Mouse (Mus musculus): ENCODE results near the gene Abcb4. TPM values are rescaled to one million over a fixed set of nuclear protein-coding genes. Genes with fewer than 3 reads are reported as not detected.

The Abcb4 gene
- polyA plus RNA-seq, 1 experiment from 2014 or later, result 32.6 TPM

- H3K9me3 ChIP-seq (ENCODE audit: control insufficient read depth, low read length), result no peaks in the 10 kb centered on the region
- H3K4me3 ChIP-seq (ENCODE audit: low read depth, low read length), result no peak overlapping the region
- H3K36me3 ChIP-seq (ENCODE audit: control insufficient read depth, insufficient read depth, low read length), result peaks cover 15% of the 10 kb centered on the region
- H3K9ac ChIP-seq (ENCODE audit: low read depth, low read length), result no peak overlapping the region
- DNase-seq (ENCODE audit: low spot score) (no peak), ATAC-seq (replicated peaks; ENCODE audit: low FRiP score) (no peak)
- no peaks in the 10 kb centered on the region for H3K4me1 ChIP-seq (replicated peaks; ENCODE audit: control insufficient read depth, insufficient read depth, low read length)
- no peak overlapping the region for H3K4me2 ChIP-seq
- H3K27ac ChIP-seq (ENCODE audit: low read depth, low read length), result no peak overlapping the region
- no peaks in the 10 kb centered on the region for H3K27me3 ChIP-seq (replicated peaks; ENCODE audit: control insufficient read depth, insufficient read depth, low read length)
These were observed 81.2 kb downstream of the Abcb4 start for GRCm38 (mm10) chr5:8974721-8975120.

GRCm38 (mm10) chr5:8985470-8985869, 92.0 kb downstream of the Abcb4 start:
- Histone ChIP-seq H3K9ac (ENCODE audit: low read depth, low read length) (no peak overlapping the region), H3K4me3 (ENCODE audit: low read depth, low read length) (no peak overlapping the region), H3K9me3 (ENCODE audit: control insufficient read depth, low read length) (no peaks in the 10 kb centered on the region), H3K36me3 (ENCODE audit: control insufficient read depth, insufficient read depth, low read length) (peaks cover 16% of the 10 kb centered on the region; the same call in 1 of the 2 replicates), H3K27me3 (replicated peaks; ENCODE audit: control insufficient read depth, insufficient read depth, low read length) (no peaks in the 10 kb centered on the region), H3K27ac (ENCODE audit: low read depth, low read length) (no peak overlapping the region), H3K4me2 (no peak overlapping the region), H3K4me1 (replicated peaks; ENCODE audit: control insufficient read depth, insufficient read depth, low read length) (no peaks in the 10 kb centered on the region)
- 85% methylated on average over 3 of the region's 3 CpGs for WGBS
- DNase-seq (ENCODE audit: low spot score), result no peak
- ATAC-seq (replicated peaks; ENCODE audit: low FRiP score), result no peak

- 87% methylated on average over 5 of the region's 5 CpGs for WGBS
- H3K36me3 ChIP-seq (ENCODE audit: control insufficient read depth, insufficient read depth, low read length), result peaks cover 18% of the 10 kb centered on the region; the same call in 1 of the 2 replicates
These were observed 94.4 kb downstream of the Abcb4 start for GRCm38 (mm10) chr5:8987925-8988324.

GRCm38 (mm10) chr5:8990526-8990925, 97.0 kb downstream of the Abcb4 start:
- H3K27me3 ChIP-seq (replicated peaks; ENCODE audit: control insufficient read depth, insufficient read depth, low read length), result no peaks in the 10 kb centered on the region
- ATAC-seq (replicated peaks; ENCODE audit: low FRiP score) (no peak), DNase-seq (ENCODE audit: low spot score) (no peak)
- H3K4me2 ChIP-seq, result no peak overlapping the region
- no peak overlapping the region for H3K27ac ChIP-seq (ENCODE audit: low read depth, low read length)
- no peak overlapping the region for H3K9ac ChIP-seq (ENCODE audit: low read depth, low read length)
- peaks cover 16% of the 10 kb centered on the region; the same call in 1 of the 2 replicates for H3K36me3 ChIP-seq (ENCODE audit: control insufficient read depth, insufficient read depth, low read length)
- peaks cover under 1% of the 10 kb centered on the region; the same call in 1 of the 2 replicates for H3K4me1 ChIP-seq (replicated peaks; ENCODE audit: control insufficient read depth, insufficient read depth, low read length)
- WGBS, result 88% methylated on average over 13 of the region's 13 CpGs
- H3K9me3 ChIP-seq (ENCODE audit: control insufficient read depth, low read length), result no peaks in the 10 kb centered on the region
- H3K4me3 ChIP-seq (ENCODE audit: low read depth, low read length), result no peak overlapping the region

More at GRCm38 (mm10) chr5:8987925-8988324, 94.4 kb downstream of the Abcb4 start:
- H3K4me3 ChIP-seq (ENCODE audit: low read depth, low read length), result no peak overlapping the region
- no peak overlapping the region for H3K4me2 ChIP-seq
- no peaks in the 10 kb centered on the region for H3K4me1 ChIP-seq (replicated peaks; ENCODE audit: control insufficient read depth, insufficient read depth, low read length)
- no peak overlapping the region for H3K9ac ChIP-seq (ENCODE audit: low read depth, low read length)
- H3K27me3 ChIP-seq (replicated peaks; ENCODE audit: control insufficient read depth, insufficient read depth, low read length), result no peaks in the 10 kb centered on the region
- DNase-seq (ENCODE audit: low spot score) (no peak), ATAC-seq (replicated peaks; ENCODE audit: low FRiP score) (no peak)
- no peak overlapping the region for H3K27ac ChIP-seq (ENCODE audit: low read depth, low read length)
- no peaks in the 10 kb centered on the region for H3K9me3 ChIP-seq (ENCODE audit: control insufficient read depth, low read length)

- Histone ChIP-seq H3K9me3 (ENCODE audit: control insufficient read depth, low read length) (no peaks in the 10 kb centered on the region), H3K9ac (ENCODE audit: low read depth, low read length) (no peak overlapping the region), H3K4me3 (ENCODE audit: low read depth, low read length) (no peak overlapping the region), H3K27ac (ENCODE audit: low read depth, low read length) (no peak overlapping the region), H3K4me1 (replicated peaks; ENCODE audit: control insufficient read depth, insufficient read depth, low read length) (peaks cover 6% of the 10 kb centered on the region), H3K27me3 (replicated peaks; ENCODE audit: control insufficient read depth, insufficient read depth, low read length) (no peaks in the 10 kb centered on the region), H3K4me2 (no peak overlapping the region), H3K36me3 (ENCODE audit: control insufficient read depth, insufficient read depth, low read length) (peaks cover 16% of the 10 kb centered on the region; the same call in 1 of the 2 replicates)
- 88% methylated on average over 16 of the region's 16 CpGs for WGBS
- ATAC-seq (replicated peaks; ENCODE audit: low FRiP score) (no peak), DNase-seq (ENCODE audit: low spot score) (no peak)
These were observed 98.1 kb downstream of the Abcb4 start for GRCm38 (mm10) chr5:8991626-8992025.

GRCm38 (mm10) chr5:8995966-8996685, 102.6 kb downstream of the Abcb4 start:
- peaks cover 6% of the 10 kb centered on the region for H3K4me1 ChIP-seq (replicated peaks; ENCODE audit: control insufficient read depth, insufficient read depth, low read length)
- ATAC-seq (replicated peaks; ENCODE audit: low FRiP score) (no peak), DNase-seq (ENCODE audit: low spot score) (no peak)
- peak overlapping the region; percentile 72 for H3K9ac ChIP-seq (ENCODE audit: low read depth, low read length)
- peak overlapping the region; percentile 79 for H3K4me3 ChIP-seq (ENCODE audit: low read depth, low read length)
- no peaks in the 10 kb centered on the region for H3K9me3 ChIP-seq (ENCODE audit: control insufficient read depth, low read length)
- H3K36me3 ChIP-seq (ENCODE audit: control insufficient read depth, insufficient read depth, low read length), result peaks cover 7% of the 10 kb centered on the region; the same call in 1 of the 2 replicates
- peak overlapping the region; percentile 81 for H3K27ac ChIP-seq (ENCODE audit: low read depth, low read length)
- no peaks in the 10 kb centered on the region for H3K27me3 ChIP-seq (replicated peaks; ENCODE audit: control insufficient read depth, insufficient read depth, low read length)
- WGBS, result 12% methylated on average over 13 of the region's 13 CpGs
- peak overlapping the region; percentile 89 for H3K4me2 ChIP-seq

GRCm38 (mm10) chr5:8996686-8997512, 103.4 kb downstream of the Abcb4 start, which contains the start of gene Crot:
TSS of gene Crot (minus strand) at chr5:8997324.
- H3K4me2 ChIP-seq, result peak within 1 kb of the TSS; percentile 89
- peak; percentile 97 for ATAC-seq (replicated peaks; ENCODE audit: low FRiP score)
- peak within 1 kb of the TSS; percentile 81 for H3K27ac ChIP-seq (ENCODE audit: low read depth, low read length)
- DNase-seq (ENCODE audit: low spot score), result peak; percentile 94
- peak within 1 kb of the TSS; percentile 72 for H3K9ac ChIP-seq (ENCODE audit: low read depth, low read length)
- H3K27me3 ChIP-seq (replicated peaks; ENCODE audit: control insufficient read depth, insufficient read depth, low read length), result no peaks in the 10 kb centered on the region
- WGBS, result under 1% methylated on average over 50 of the region's 57 CpGs
- peaks cover 6% of the 10 kb centered on the region for H3K4me1 ChIP-seq (replicated peaks; ENCODE audit: control insufficient read depth, insufficient read depth, low read length)
- no peaks in the 10 kb centered on the region for H3K9me3 ChIP-seq (ENCODE audit: control insufficient read depth, low read length)
- peaks cover under 1% of the 10 kb centered on the region; the same call in 1 of the 2 replicates for H3K36me3 ChIP-seq (ENCODE audit: control insufficient read depth, insufficient read depth, low read length)
- peak within 1 kb of the TSS; percentile 79 for H3K4me3 ChIP-seq (ENCODE audit: low read depth, low read length)

GRCm38 (mm10) chr5:8997513-8997895, 104.0 kb downstream of the Abcb4 start:
- peak overlapping the region; percentile 89 for H3K4me2 ChIP-seq
- ATAC-seq (replicated peaks; ENCODE audit: low FRiP score) (peak; percentile 21), DNase-seq (ENCODE audit: low spot score) (no peak)
- peak overlapping the region; percentile 81 for H3K27ac ChIP-seq (ENCODE audit: low read depth, low read length)
- WGBS, result 9% methylated on average over 8 of the region's 8 CpGs
- no peaks in the 10 kb centered on the region for H3K27me3 ChIP-seq (replicated peaks; ENCODE audit: control insufficient read depth, insufficient read depth, low read length)
- H3K9ac ChIP-seq (ENCODE audit: low read depth, low read length), result peak overlapping the region; percentile 72
- peak overlapping the region; percentile 79 for H3K4me3 ChIP-seq (ENCODE audit: low read depth, low read length)
- H3K4me1 ChIP-seq (replicated peaks; ENCODE audit: control insufficient read depth, insufficient read depth, low read length), result peaks cover 6% of the 10 kb centered on the region
- H3K36me3 ChIP-seq (ENCODE audit: control insufficient read depth, insufficient read depth, low read length), result no peaks in the 10 kb centered on the region; the same call in 1 of the 2 replicates
- H3K9me3 ChIP-seq (ENCODE audit: control insufficient read depth, low read length), result no peaks in the 10 kb centered on the region

Data from liver, embryonic 11.5 days (tissue).